Mouse (Mus musculus): ENCODE results near the gene Dpp8.

DNA sequence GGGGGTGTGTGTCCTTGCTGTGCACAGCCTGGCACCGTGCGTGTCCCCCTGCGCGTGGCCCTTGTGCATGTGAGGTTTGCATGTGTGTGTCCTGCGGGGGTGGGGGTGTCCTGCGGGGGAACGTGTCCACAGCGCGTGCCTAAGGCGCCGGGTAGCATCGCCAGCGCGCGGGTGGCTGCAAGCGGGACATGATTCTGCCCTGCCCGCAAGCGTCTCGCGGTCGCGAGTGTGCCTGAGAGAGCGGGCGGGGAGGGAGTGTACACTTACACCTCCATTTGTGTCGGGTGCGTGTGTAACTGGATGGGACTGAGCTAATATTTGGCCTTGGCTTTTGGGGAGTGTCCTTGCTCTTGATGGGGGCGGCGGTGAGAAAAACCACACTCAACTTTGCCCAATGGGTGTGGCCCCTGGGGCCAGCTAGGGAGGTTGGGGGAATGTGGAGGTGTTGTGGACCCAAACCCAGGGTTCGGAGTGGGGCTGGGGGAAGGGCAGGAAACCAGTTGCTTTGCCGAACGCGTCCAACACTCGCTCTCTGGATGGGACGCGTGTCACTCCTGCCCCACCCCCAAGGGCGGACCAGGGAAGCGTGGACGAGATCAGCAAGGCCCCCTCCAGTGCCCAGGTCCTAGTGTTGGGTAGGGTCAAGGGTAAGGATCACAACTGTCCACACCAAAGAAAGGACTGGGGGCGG lies 69.6 kb downstream of the Dpp8 start:
- no peak for TF ChIP-seq POLR2A (IDR thresholded peaks at IDR 0.05; ENCODE audit: low read depth, low read length)
- TF ChIP-seq CTCF (conservative IDR thresholded peaks at IDR 0.05; ENCODE audit: insufficient read depth, insufficient read length, low read depth, low read length): no peak
